Mouse (Mus musculus): Measurements from ENCODE around the gene Inip. TPM values are rescaled to one million over a fixed set of nuclear protein-coding genes. Genes with fewer than 3 reads are reported as not detected.

Gene Inip
- polyA plus RNA-seq, 2 experiments, result 20.4 to 40.0 TPM

DNA sequence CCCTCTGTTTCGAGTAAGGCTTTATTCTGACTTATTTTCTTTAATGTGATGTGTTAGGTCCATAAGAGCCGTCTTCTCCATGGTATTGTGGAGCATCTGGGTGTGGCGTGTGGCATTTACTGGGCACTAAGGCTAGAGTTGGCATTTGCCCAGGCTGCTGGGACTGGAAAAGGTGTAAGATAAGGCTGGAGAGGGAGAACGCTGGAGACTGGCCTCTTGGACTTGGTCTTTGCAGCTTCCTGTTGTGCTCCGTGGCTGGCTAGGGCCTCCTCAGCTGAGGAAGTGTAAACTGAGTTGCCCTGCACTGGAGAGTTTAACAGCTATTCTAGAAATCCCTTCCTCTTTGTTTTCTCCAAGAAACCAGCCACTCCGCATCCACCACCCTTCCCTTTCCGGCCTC is 36.3 kb upstream of the Inip start:
- no peak for TF ChIP-seq POLR2A (IDR thresholded peaks at IDR 0.05; ENCODE audit: borderline replicate concordance, extremely low read depth, insufficient read depth, insufficient read length)
- Histone ChIP-seq H3K27me3 (ENCODE audit: control insufficient read depth, insufficient read depth, low read length) (no peaks in the 10 kb centered on the region), H3K4me3 (replicated peaks; ENCODE audit: low read length) (no peak overlapping the region), H3K4me2 (replicated peaks; ENCODE audit: low read depth, low read length, severe bottlenecking) (no peak overlapping the region), H3K36me3 (ENCODE audit: control insufficient read depth, insufficient read depth, low read length) (no peaks in the 10 kb centered on the region), H3K9me3 (ENCODE audit: control insufficient read depth, low read length) (no peaks in the 10 kb centered on the region), H3K27ac (replicated peaks; ENCODE audit: low read depth, low read length) (no peak overlapping the region), H3K4me1 (ENCODE audit: control insufficient read depth, insufficient read depth, low read length) (peaks cover 7% of the 10 kb centered on the region; the same call in 1 of the 2 replicates), H3K9ac (ENCODE audit: low read depth, low read length, severe bottlenecking) (no peak overlapping the region)
- no peak for DNase-seq (ENCODE audit: low spot score)
- WGBS, result 71% methylated on average over 7 of the region's 7 CpGs
- ATAC-seq (ENCODE audit: low FRiP score, low read depth), result no peak

- Histone ChIP-seq H3K4me2 (replicated peaks; ENCODE audit: low read depth, low read length, severe bottlenecking) (no peak overlapping the region), H3K4me3 (replicated peaks; ENCODE audit: low read length) (no peak overlapping the region), H3K27ac (replicated peaks; ENCODE audit: low read depth, low read length) (no peak overlapping the region), H3K36me3 (ENCODE audit: control insufficient read depth, insufficient read depth, low read length) (no peaks in the 10 kb centered on the region), H3K9ac (ENCODE audit: low read depth, low read length, severe bottlenecking) (no peak overlapping the region), H3K27me3 (ENCODE audit: control insufficient read depth, insufficient read depth, low read length) (no peaks in the 10 kb centered on the region), H3K9me3 (ENCODE audit: control insufficient read depth, low read length) (no peaks in the 10 kb centered on the region), H3K4me1 (ENCODE audit: control insufficient read depth, insufficient read depth, low read length) (no peaks in the 10 kb centered on the region)
- DNase-seq (ENCODE audit: low spot score) (no peak), ATAC-seq (ENCODE audit: low FRiP score, low read depth) (no peak)
- TF ChIP-seq POLR2A (IDR thresholded peaks at IDR 0.05; ENCODE audit: borderline replicate concordance, extremely low read depth, insufficient read depth, insufficient read length), result no peak
- 47% methylated on average over 6 of the region's 6 CpGs for WGBS
These were observed 31.4 kb upstream of the Inip start for GRCm38 (mm10) chr4:59832810-59833209.

GRCm38 (mm10) chr4:59831038-59831437 is 29.6 kb upstream of the Inip start:
- ATAC-seq (ENCODE audit: low FRiP score, low read depth) (no peak), DNase-seq (ENCODE audit: low spot score) (no peak)
- no peak overlapping the region for H3K4me2 ChIP-seq (replicated peaks; ENCODE audit: low read depth, low read length, severe bottlenecking)
- H3K4me3 ChIP-seq (replicated peaks; ENCODE audit: low read length), result no peak overlapping the region
- H3K36me3 ChIP-seq (ENCODE audit: control insufficient read depth, insufficient read depth, low read length), result no peaks in the 10 kb centered on the region
- WGBS, result 84% methylated on average over 5 of the region's 5 CpGs
- no peak overlapping the region for H3K9ac ChIP-seq (ENCODE audit: low read depth, low read length, severe bottlenecking)
- no peak overlapping the region for H3K27ac ChIP-seq (replicated peaks; ENCODE audit: low read depth, low read length)
- no peaks in the 10 kb centered on the region for H3K9me3 ChIP-seq (ENCODE audit: control insufficient read depth, low read length)
- no peaks in the 10 kb centered on the region for H3K27me3 ChIP-seq (ENCODE audit: control insufficient read depth, insufficient read depth, low read length)
- TF ChIP-seq POLR2A (IDR thresholded peaks at IDR 0.05; ENCODE audit: borderline replicate concordance, extremely low read depth, insufficient read depth, insufficient read length), result no peak
- no peaks in the 10 kb centered on the region for H3K4me1 ChIP-seq (ENCODE audit: control insufficient read depth, insufficient read depth, low read length)

- Histone ChIP-seq H3K9me3 (ENCODE audit: control insufficient read depth, low read length) (no peaks in the 10 kb centered on the region), H3K4me2 (replicated peaks; ENCODE audit: low read depth, low read length, severe bottlenecking) (no peak overlapping the region), H3K36me3 (ENCODE audit: control insufficient read depth, insufficient read depth, low read length) (no peaks in the 10 kb centered on the region), H3K27me3 (ENCODE audit: control insufficient read depth, insufficient read depth, low read length) (no peaks in the 10 kb centered on the region), H3K27ac (replicated peaks; ENCODE audit: low read depth, low read length) (no peak overlapping the region), H3K4me3 (replicated peaks; ENCODE audit: low read length) (no peak overlapping the region), H3K4me1 (ENCODE audit: control insufficient read depth, insufficient read depth, low read length) (no peaks in the 10 kb centered on the region), H3K9ac (ENCODE audit: low read depth, low read length, severe bottlenecking) (no peak overlapping the region)
- ATAC-seq (ENCODE audit: low FRiP score, low read depth) (no peak), DNase-seq (ENCODE audit: low spot score) (no peak)
- 79% methylated on average over 4 of the region's 4 CpGs for whole genome bisulfite sequencing
- no peak for TF ChIP-seq POLR2A (IDR thresholded peaks at IDR 0.05; ENCODE audit: borderline replicate concordance, extremely low read depth, insufficient read depth, insufficient read length)
These were observed 27.7 kb upstream of the Inip start for GRCm38 (mm10) chr4:59829072-59829471.

DNA sequence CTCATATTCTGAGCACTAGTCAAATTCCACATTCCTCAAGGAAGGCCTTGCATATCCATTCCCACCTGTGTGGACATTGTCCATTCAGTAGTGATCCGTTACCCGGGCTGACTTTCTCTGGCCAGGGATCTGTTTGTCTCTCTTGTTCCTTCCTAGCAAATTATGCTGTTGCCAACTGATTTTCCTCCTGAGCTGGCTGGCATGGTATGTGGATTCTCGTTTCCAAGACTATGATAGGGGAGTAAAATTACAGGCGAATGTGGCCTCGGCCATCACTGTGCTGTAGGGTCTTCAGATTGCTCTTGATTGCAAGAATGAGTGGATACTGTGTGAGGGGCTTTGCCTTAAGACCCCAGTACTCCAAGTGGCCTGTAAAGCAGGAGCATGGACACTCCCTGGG is 25.0 kb upstream of the Inip start:
- Histone ChIP-seq H3K27me3 (ENCODE audit: control insufficient read depth, insufficient read depth, low read length) (no peaks in the 10 kb centered on the region), H3K27ac (replicated peaks; ENCODE audit: low read depth, low read length) (no peak overlapping the region), H3K9ac (ENCODE audit: low read depth, low read length, severe bottlenecking) (no peak overlapping the region), H3K4me1 (ENCODE audit: control insufficient read depth, insufficient read depth, low read length) (peaks cover 4% of the 10 kb centered on the region; the same call in 1 of the 2 replicates), H3K9me3 (ENCODE audit: control insufficient read depth, low read length) (no peaks in the 10 kb centered on the region), H3K4me3 (replicated peaks; ENCODE audit: low read length) (no peak overlapping the region), H3K4me2 (replicated peaks; ENCODE audit: low read depth, low read length, severe bottlenecking) (no peak overlapping the region), H3K36me3 (ENCODE audit: control insufficient read depth, insufficient read depth, low read length) (no peaks in the 10 kb centered on the region)
- ATAC-seq (ENCODE audit: low FRiP score, low read depth) (no peak), DNase-seq (ENCODE audit: low spot score) (no peak)
- WGBS, result 96% methylated on average over 5 of the region's 5 CpGs
- TF ChIP-seq POLR2A (IDR thresholded peaks at IDR 0.05; ENCODE audit: borderline replicate concordance, extremely low read depth, insufficient read depth, insufficient read length), result no peak

DNA sequence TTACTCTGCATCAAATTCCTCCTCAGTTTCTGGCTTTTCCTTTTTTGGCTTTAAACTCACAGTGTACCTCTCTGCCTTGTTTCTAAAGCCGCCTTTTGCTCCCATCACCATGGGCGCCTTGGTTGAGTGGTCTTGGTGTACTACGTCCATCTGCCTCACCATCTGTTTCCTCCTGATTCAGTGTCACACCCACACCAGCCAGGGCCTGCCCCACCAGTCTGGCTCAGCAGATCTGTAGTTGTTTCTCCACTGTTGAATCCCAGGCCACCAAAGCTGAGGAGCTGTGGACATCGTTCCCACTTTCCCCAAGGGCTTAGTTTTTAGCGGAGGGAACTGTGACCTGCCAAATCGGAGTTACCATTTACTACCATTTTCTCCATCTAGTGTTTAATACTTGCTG is 24.2 kb upstream of the Inip start:
- no peak for DNase-seq (ENCODE audit: low spot score)

More for the DNA sequence above, 24.2 kb upstream of the Inip start:
- Histone ChIP-seq H3K27ac (replicated peaks; ENCODE audit: low read depth, low read length) (no peak overlapping the region), H3K4me1 (ENCODE audit: control insufficient read depth, insufficient read depth, low read length) (peaks cover 4% of the 10 kb centered on the region; the same call in 1 of the 2 replicates), H3K27me3 (ENCODE audit: control insufficient read depth, insufficient read depth, low read length) (no peaks in the 10 kb centered on the region), H3K9me3 (ENCODE audit: control insufficient read depth, low read length) (no peaks in the 10 kb centered on the region), H3K4me2 (replicated peaks; ENCODE audit: low read depth, low read length, severe bottlenecking) (no peak overlapping the region), H3K9ac (ENCODE audit: low read depth, low read length, severe bottlenecking) (no peak overlapping the region), H3K36me3 (ENCODE audit: control insufficient read depth, insufficient read depth, low read length) (no peaks in the 10 kb centered on the region), H3K4me3 (replicated peaks; ENCODE audit: low read length) (no peak overlapping the region)
- ATAC-seq (ENCODE audit: low FRiP score, low read depth), result no peak
- 76% methylated on average over 6 of the region's 6 CpGs for WGBS
- no peak for TF ChIP-seq POLR2A (IDR thresholded peaks at IDR 0.05; ENCODE audit: borderline replicate concordance, extremely low read depth, insufficient read depth, insufficient read length)

Measured in limb, embryonic 14.5 days (tissue).